Mouse (Mus musculus): ENCODE results near the gene Ntsr1. TPM values are rescaled to one million over a fixed set of nuclear protein-coding genes. Genes with fewer than 3 reads are reported as not detected.
A peak's percentile ranks its signal among the peaks of the same experiment; 100 is the strongest.

Ntsr1 gene
- polyA plus RNA-seq, 1 experiment from 2014 or later = 0.15 TPM

- H3K36me3 ChIP-seq (ENCODE audit: control insufficient read depth, insufficient read depth, low read length) = no peaks in the 10 kb centered on the region
- 83% methylated on average over 3 of the region's 3 CpGs for WGBS
- H3K4me1 ChIP-seq (ENCODE audit: control insufficient read depth, insufficient read depth, low read length) = no peaks in the 10 kb centered on the region
- H3K9ac ChIP-seq (ENCODE audit: low read length) = no peak overlapping the region
- H3K27ac ChIP-seq (ENCODE audit: low read depth, low read length) = no peak overlapping the region
- no peaks in the 10 kb centered on the region for H3K27me3 ChIP-seq (ENCODE audit: control insufficient read depth, insufficient read depth, low read length)
- H3K9me3 ChIP-seq (ENCODE audit: control insufficient read depth, low read length) = no peaks in the 10 kb centered on the region
- no peak for ATAC-seq (ENCODE audit: insufficient read depth, low FRiP score, low TSS enrichment)
- no peak for DNase-seq (ENCODE audit: low spot score)
- H3K4me3 ChIP-seq (ENCODE audit: low read depth, low read length) = no peak overlapping the region
- H3K4me2 ChIP-seq (ENCODE audit: low read depth) = no peak overlapping the region
These were observed 56.7 kb downstream of the Ntsr1 start for GRCm38 (mm10) chr2:180556470-180556869.

DNA sequence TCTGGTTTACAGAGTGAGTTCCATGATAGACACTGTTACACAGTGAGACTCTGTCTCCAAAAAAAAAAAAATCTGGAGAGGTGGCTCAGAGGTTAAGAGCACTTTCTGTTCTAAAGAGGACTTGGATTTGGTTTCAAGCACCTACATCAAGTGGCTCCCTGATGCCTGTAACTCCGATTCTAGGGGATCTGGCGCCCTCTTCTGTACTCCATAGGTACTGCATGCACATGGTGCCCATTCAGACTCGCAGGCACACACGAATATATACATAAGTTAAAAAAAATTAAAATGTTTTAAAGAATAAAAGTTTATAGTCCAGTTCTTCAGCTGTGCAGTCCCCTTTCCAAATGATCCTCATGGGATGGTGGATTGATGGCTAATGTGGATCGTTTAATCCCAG is 60.5 kb downstream of the Ntsr1 start:
- H3K4me2 ChIP-seq (ENCODE audit: low read depth) = no peak overlapping the region
- 59% methylated on average over 5 of the region's 5 CpGs for WGBS
- H3K4me3 ChIP-seq (ENCODE audit: low read depth, low read length) = no peak overlapping the region
- DNase-seq (ENCODE audit: low spot score) = no peak
- no peak for ATAC-seq (ENCODE audit: insufficient read depth, low FRiP score, low TSS enrichment)
- no peaks in the 10 kb centered on the region for H3K9me3 ChIP-seq (ENCODE audit: control insufficient read depth, low read length)
- no peaks in the 10 kb centered on the region for H3K4me1 ChIP-seq (ENCODE audit: control insufficient read depth, insufficient read depth, low read length)
- H3K27me3 ChIP-seq (ENCODE audit: control insufficient read depth, insufficient read depth, low read length) = no peaks in the 10 kb centered on the region
- no peak overlapping the region for H3K9ac ChIP-seq (ENCODE audit: low read length)
- no peaks in the 10 kb centered on the region for H3K36me3 ChIP-seq (ENCODE audit: control insufficient read depth, insufficient read depth, low read length)
- no peak overlapping the region for H3K27ac ChIP-seq (ENCODE audit: low read depth, low read length)

DNA sequence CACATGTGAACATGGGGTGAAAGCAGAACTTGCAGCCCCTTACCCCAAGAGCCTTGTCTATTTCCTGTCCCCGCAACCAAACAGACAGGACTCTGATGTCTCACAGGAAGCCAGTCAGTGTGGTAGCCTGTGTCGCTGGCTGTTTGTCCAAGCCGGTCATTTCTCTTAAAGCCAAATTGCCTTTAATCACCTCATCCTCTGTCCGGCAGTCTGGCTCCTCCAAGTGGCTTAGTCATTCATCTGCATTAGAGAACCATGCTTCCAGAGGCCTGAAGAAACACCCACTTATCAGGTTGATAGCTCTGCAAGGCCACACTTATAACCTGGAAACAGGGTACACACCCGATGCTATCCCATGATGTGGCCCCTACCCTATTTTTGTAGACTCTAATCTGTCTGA is 62.4 kb downstream of the Ntsr1 start:
- Histone ChIP-seq H3K4me2 (ENCODE audit: low read depth) (no peak overlapping the region), H3K4me1 (ENCODE audit: control insufficient read depth, insufficient read depth, low read length) (no peaks in the 10 kb centered on the region), H3K9ac (ENCODE audit: low read length) (no peak overlapping the region), H3K4me3 (ENCODE audit: low read depth, low read length) (no peak overlapping the region), H3K36me3 (ENCODE audit: control insufficient read depth, insufficient read depth, low read length) (no peaks in the 10 kb centered on the region), H3K27ac (ENCODE audit: low read depth, low read length) (no peak overlapping the region), H3K27me3 (ENCODE audit: control insufficient read depth, insufficient read depth, low read length) (no peaks in the 10 kb centered on the region), H3K9me3 (ENCODE audit: control insufficient read depth, low read length) (no peaks in the 10 kb centered on the region)
- ATAC-seq (ENCODE audit: insufficient read depth, low FRiP score, low TSS enrichment) (no peak), DNase-seq (ENCODE audit: low spot score) (no peak)
- 57% methylated on average over 5 of the region's 5 CpGs for WGBS

- Histone ChIP-seq H3K27ac (ENCODE audit: low read depth, low read length) (no peak overlapping the region), H3K4me3 (ENCODE audit: low read depth, low read length) (no peak overlapping the region), H3K9ac (ENCODE audit: low read length) (no peak overlapping the region), H3K9me3 (ENCODE audit: control insufficient read depth, low read length) (no peaks in the 10 kb centered on the region), H3K4me2 (ENCODE audit: low read depth) (no peak overlapping the region), H3K4me1 (ENCODE audit: control insufficient read depth, insufficient read depth, low read length) (no peaks in the 10 kb centered on the region), H3K27me3 (ENCODE audit: control insufficient read depth, insufficient read depth, low read length) (no peaks in the 10 kb centered on the region), H3K36me3 (ENCODE audit: control insufficient read depth, insufficient read depth, low read length) (no peaks in the 10 kb centered on the region)
- ATAC-seq (ENCODE audit: insufficient read depth, low FRiP score, low TSS enrichment) (no peak), DNase-seq (ENCODE audit: low spot score) (no peak)
- 52% methylated on average over 6 of the region's 6 CpGs for WGBS
These were observed 63.5 kb downstream of the Ntsr1 start for GRCm38 (mm10) chr2:180563296-180563695.

DNA sequence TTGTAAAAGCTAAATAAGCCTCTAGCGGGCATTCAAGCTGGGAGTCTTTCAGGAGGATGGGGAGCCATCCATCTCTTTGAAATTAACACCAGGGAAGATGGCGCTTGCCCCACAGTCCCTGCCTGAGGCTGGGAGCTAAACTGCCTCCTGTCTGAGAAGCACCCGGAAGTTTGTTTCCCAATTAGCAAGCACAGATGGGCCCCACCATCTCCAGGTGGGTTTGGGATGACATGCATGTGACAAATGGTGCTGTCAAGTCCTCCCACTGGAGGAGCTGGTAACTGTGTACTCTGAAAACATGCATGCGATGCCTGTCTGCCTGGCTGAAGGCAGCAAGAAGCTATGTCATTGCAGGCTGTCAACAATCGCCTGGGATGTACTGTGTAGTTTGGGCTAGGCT is 64.1 kb downstream of the Ntsr1 start:
- Histone ChIP-seq H3K27me3 (ENCODE audit: control insufficient read depth, insufficient read depth, low read length) (no peaks in the 10 kb centered on the region), H3K9ac (ENCODE audit: low read length) (no peak overlapping the region), H3K36me3 (ENCODE audit: control insufficient read depth, insufficient read depth, low read length) (no peaks in the 10 kb centered on the region), H3K4me3 (ENCODE audit: low read depth, low read length) (no peak overlapping the region), H3K9me3 (ENCODE audit: control insufficient read depth, low read length) (no peaks in the 10 kb centered on the region), H3K27ac (ENCODE audit: low read depth, low read length) (no peak overlapping the region), H3K4me2 (ENCODE audit: low read depth) (no peak overlapping the region), H3K4me1 (ENCODE audit: control insufficient read depth, insufficient read depth, low read length) (no peaks in the 10 kb centered on the region)
- peak; percentile 24 for DNase-seq (ENCODE audit: low spot score)
- no peak for ATAC-seq (ENCODE audit: insufficient read depth, low FRiP score, low TSS enrichment)
- WGBS = 29% methylated on average over 5 of the region's 5 CpGs

DNA sequence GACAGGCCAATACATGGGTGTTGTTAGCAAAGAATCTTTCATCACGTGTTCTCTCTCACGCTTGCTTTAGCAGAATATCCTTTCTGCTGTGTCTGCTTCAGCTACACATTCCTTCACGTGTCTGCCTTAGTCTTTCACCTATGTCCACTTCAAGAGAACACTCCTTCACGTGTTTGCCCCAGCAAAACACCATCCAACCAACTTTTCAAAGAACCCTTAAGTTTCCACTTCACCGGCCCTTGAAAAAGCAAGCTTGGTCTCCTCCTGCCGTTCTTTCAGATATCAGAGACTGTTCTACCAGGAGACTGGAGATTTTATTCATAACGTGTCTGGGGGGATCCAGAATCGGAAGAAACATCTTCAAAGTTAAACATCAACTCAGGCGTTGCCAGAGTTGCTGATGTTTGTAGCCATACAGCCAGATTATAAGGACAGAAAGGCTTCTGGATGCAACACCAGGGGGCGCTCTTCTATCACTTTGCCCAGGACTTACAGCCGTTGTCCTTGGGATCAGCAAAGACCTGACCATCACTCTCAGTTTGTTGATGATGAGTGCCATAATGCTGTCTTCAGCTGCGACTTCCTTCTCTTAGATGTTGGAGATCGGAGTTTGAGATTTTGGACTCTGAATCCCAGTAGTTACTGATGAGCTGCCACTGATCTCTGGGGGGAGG is 66.6 kb downstream of the Ntsr1 start:
- H3K9ac ChIP-seq (ENCODE audit: low read length) = no peak overlapping the region
- no peak overlapping the region for H3K4me3 ChIP-seq (ENCODE audit: low read depth, low read length)
- H3K27ac ChIP-seq (ENCODE audit: low read depth, low read length) = no peak overlapping the region
- DNase-seq (ENCODE audit: low spot score) = peak; percentile 73
- ATAC-seq (ENCODE audit: insufficient read depth, low FRiP score, low TSS enrichment) = no peak
- no peak overlapping the region for H3K4me2 ChIP-seq (ENCODE audit: low read depth)
- no peaks in the 10 kb centered on the region for H3K36me3 ChIP-seq (ENCODE audit: control insufficient read depth, insufficient read depth, low read length)
- WGBS = 37% methylated on average over 13 of the region's 13 CpGs
- no peaks in the 10 kb centered on the region for H3K4me1 ChIP-seq (ENCODE audit: control insufficient read depth, insufficient read depth, low read length)
- H3K27me3 ChIP-seq (ENCODE audit: control insufficient read depth, insufficient read depth, low read length) = no peaks in the 10 kb centered on the region
- no peaks in the 10 kb centered on the region for H3K9me3 ChIP-seq (ENCODE audit: control insufficient read depth, low read length)

- no peak for ATAC-seq (ENCODE audit: insufficient read depth, low FRiP score, low TSS enrichment)
- WGBS = 74% methylated on average over 3 of the region's 3 CpGs
- no peaks in the 10 kb centered on the region for H3K9me3 ChIP-seq (ENCODE audit: control insufficient read depth, low read length)
These were observed 69.4 kb downstream of the Ntsr1 start for GRCm38 (mm10) chr2:180569028-180569643.

GRCm38 (mm10) chr2:180576482-180576881 is 76.7 kb downstream of the Ntsr1 start:
- Histone ChIP-seq H3K27me3 (ENCODE audit: control insufficient read depth, insufficient read depth, low read length) (no peaks in the 10 kb centered on the region), H3K4me3 (ENCODE audit: low read depth, low read length) (no peak overlapping the region), H3K27ac (ENCODE audit: low read depth, low read length) (no peak overlapping the region), H3K9ac (ENCODE audit: low read length) (no peak overlapping the region), H3K36me3 (ENCODE audit: control insufficient read depth, insufficient read depth, low read length) (no peaks in the 10 kb centered on the region), H3K9me3 (ENCODE audit: control insufficient read depth, low read length) (no peaks in the 10 kb centered on the region), H3K4me2 (ENCODE audit: low read depth) (no peak overlapping the region), H3K4me1 (ENCODE audit: control insufficient read depth, insufficient read depth, low read length) (no peaks in the 10 kb centered on the region)
- ATAC-seq (ENCODE audit: insufficient read depth, low FRiP score, low TSS enrichment) = no peak
- no peak for DNase-seq (ENCODE audit: low spot score)
- 44% methylated on average over 4 of the region's 4 CpGs for WGBS

More at GRCm38 (mm10) chr2:180569028-180569643, 69.4 kb downstream of the Ntsr1 start:
- Histone ChIP-seq H3K4me1 (ENCODE audit: control insufficient read depth, insufficient read depth, low read length) (no peaks in the 10 kb centered on the region), H3K9ac (ENCODE audit: low read length) (no peak overlapping the region), H3K4me3 (ENCODE audit: low read depth, low read length) (no peak overlapping the region), H3K4me2 (ENCODE audit: low read depth) (no peak overlapping the region), H3K27me3 (ENCODE audit: control insufficient read depth, insufficient read depth, low read length) (no peaks in the 10 kb centered on the region), H3K27ac (ENCODE audit: low read depth, low read length) (no peak overlapping the region), H3K36me3 (ENCODE audit: control insufficient read depth, insufficient read depth, low read length) (no peaks in the 10 kb centered on the region)
- no peak for DNase-seq (ENCODE audit: low spot score)

DNA sequence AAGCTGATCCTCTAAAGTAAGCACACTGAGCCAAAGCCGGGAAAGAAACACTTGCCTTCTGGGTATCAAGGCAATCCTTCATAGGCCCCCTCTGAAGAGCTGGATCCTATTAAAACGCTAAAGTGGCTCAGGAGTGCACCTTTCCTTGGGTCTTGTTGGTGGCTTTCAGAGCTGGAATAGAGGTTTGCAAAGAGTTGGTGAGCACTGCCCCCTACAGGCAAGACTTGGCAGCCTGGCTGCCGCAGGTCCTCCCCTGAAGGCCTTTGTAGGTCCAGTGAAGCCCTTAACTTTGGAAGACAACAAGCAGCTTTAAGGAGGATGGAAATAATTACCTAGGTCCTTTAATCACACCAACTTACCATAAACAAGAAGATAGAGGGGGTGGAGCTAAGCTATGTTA is 78.9 kb downstream of the Ntsr1 start:
- Histone ChIP-seq H3K4me1 (ENCODE audit: control insufficient read depth, insufficient read depth, low read length) (0 out of 2 replicates have a peak, but pooled peaks cover 4% of the 10 kb centered on the region), H3K9ac (ENCODE audit: low read length) (no peak overlapping the region), H3K4me3 (ENCODE audit: low read depth, low read length) (no peak overlapping the region), H3K27ac (ENCODE audit: low read depth, low read length) (no peak overlapping the region), H3K9me3 (ENCODE audit: control insufficient read depth, low read length) (no peaks in the 10 kb centered on the region), H3K27me3 (ENCODE audit: control insufficient read depth, insufficient read depth, low read length) (no peaks in the 10 kb centered on the region), H3K36me3 (ENCODE audit: control insufficient read depth, insufficient read depth, low read length) (no peaks in the 10 kb centered on the region), H3K4me2 (ENCODE audit: low read depth) (no peak overlapping the region)
- DNase-seq (ENCODE audit: low spot score) = peak; percentile 83
- 5% methylated on average over 3 of the region's 3 CpGs for WGBS
- no peak for ATAC-seq (ENCODE audit: insufficient read depth, low FRiP score, low TSS enrichment)

Data from neural tube, embryonic 11.5 days (tissue).